Mouse (Mus musculus): ENCODE measurements around the gene Gpr63. TPM values are rescaled to one million over a fixed set of nuclear protein-coding genes. Genes with fewer than 3 reads are reported as not detected.

Gene Gpr63
- polyA plus RNA-seq (2015; fragmentation: Illumina TruSeq; extraction: RNeasy Lipid Tissue Mini Kit (QIAGEN cat#74804); ENCODE audit: insufficient read depth, low read depth, low replicate concordance) = 0.33 TPM

GRCm38 (mm10) chr4:24966299-24966991 is at the start of gene Gpr63:
TSS of gene Gpr63 (plus strand) at chr4:24966407.

Other genes starting within 250 kb of the Gpr63 start
- gene Klhl32, start 115.3 kb upstream of the Gpr63 start, polyA plus RNA-seq (2015; fragmentation: Illumina TruSeq; extraction: RNeasy Lipid Tissue Mini Kit (QIAGEN cat#74804); ENCODE audit: insufficient read depth, low read depth, low replicate concordance) = 1.3 TPM
- gene Ndufaf4, start 68.3 kb upstream of the Gpr63 start, polyA plus RNA-seq (2015; fragmentation: Illumina TruSeq; extraction: RNeasy Lipid Tissue Mini Kit (QIAGEN cat#74804); ENCODE audit: insufficient read depth, low read depth, low replicate concordance) = 10.7 TPM

All from pancreas, adult 10 weeks (tissue).